Mouse (Mus musculus) adrenal gland, postnatal 25 days (tissue): Measurements from ENCODE around the gene Nradd. TPM values are rescaled to one million over a fixed set of nuclear protein-coding genes. Genes with fewer than 3 reads are reported as not detected.

Source experiments
- DNase-seq: peaks from one replicate; pipeline ENCODE4 v3.0.0; 2021; ENCODE audit warnings: mixed read lengths
- long read RNA-seq: library from polyadenylated mRNA; stranded (forward); transcript quantifications from one replicate; pipeline ENCODE4 v2.0.0, GENCODE M21; 2021
- total RNA-seq: library from RNA; stranded (reverse); gene quantifications from 2 replicates; pipeline ENCODE4 v1.2.3, GENCODE M21; 2021

Gene Nradd
- total RNA-seq: 18.5 and 20.9 TPM in 2 replicates
- long read RNA-seq, partial matches to known transcripts: 0 of 9 reads
- long read RNA-seq, other reads (novel, unspliced or antisense): 6 of 9 reads

DNA sequence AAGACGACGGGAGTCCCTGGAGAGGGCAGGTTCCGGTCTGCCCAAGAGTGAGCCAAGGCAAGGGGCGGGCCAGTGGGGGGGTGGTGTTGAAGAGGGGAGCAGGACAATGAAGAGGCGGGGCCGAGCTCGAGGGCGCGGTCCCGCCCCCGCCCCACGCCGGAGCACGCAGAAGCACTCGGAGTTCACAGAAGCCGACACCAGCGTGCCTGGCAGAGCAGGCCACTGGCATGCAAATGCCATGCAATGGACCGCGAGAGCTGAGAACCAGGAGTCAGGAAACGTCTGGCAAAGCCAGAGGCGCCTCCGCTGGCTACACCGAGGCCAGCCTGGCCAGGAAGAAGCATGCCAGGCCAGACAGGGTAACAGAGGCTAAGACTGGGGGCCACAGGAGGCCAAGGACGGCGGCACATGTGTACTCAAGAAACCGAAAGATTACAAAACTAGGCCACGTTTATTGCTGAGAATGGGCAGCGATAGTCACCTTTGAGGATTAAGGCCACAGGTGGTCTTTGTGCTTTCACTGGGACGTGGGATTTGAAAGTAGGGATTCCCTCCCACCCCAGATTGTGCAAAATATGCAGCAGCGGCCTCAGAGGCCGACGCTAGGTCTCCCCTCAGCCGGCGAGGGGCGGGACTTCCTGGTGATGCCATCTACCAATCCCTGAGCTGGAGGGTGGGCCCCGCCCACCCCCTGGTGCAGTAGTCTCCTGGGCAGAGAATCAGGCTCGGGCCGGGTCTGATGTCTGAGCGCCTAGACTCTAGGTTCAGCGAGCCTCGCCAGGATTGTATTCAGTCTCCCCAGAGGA lies at the start of gene Nradd:
Gene Nradd (minus strand): TSS at position 92 of the 806 bp plus-strand sequence.
- peak; percentile 90 for DNase-seq

DNA sequence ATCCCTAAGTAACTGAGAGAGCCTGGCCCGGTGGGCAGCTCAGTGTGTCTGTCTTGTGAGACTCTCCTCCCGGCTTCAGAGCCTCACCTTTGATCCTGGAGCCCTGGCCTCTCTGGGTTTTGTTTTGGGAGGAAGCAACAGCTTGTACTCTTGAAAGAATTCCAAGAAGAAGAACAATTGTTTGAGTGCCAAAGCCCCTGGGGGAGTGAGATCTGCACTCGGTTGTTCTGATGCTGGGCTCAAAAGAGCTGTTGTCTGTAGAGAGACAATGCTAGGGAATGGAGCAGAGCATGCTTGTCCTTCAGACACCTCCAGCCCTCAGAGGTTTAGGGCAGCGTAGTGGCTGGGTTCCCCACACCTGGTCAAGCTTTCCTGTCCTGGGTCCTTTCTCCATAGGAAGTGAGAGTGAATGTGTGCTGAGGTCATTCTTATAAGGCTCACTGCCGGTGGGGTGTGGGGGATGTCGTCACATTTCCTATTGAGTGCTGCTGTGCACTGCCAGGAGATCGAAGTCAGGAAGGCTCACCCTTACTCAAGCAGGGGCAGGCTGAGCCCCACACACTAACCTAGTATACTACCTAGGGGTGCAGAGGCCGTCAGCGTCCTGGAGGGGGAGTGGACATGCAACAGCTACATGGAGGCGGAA lies 49.0 kb upstream of the Nradd start:
- DNase-seq: no peak

DNA sequence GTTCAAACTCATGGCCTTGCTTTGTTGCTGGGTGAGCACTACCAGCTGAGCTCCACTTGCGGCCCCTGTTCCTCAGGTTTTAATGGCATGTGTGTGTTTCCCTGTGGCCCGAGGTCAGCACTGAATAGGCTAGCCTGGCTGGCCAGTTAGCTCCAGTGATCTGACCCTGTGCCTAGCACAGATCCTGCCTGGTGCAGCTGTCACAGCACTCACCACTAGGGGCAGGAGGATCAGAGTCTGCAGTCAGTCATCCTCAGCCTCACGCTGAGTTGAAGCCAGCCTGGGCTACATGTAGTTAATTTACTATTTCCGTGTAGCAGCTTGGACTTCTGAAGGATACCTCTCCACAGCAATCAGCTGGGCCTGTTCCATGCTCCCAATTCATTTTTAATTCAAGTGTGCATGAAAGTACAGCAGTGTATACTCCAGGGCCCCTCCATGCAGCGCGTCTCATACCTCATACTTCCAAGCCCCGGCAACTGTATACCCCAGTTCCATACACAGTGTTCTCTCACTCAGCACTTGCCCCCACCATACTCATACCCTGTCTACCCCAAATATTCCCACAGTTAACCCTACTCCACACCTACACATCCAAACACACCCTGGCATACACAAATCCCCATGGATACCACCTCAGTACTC lies 48.3 kb upstream of the Nradd start:
- peak; percentile 35 for DNase-seq

DNA sequence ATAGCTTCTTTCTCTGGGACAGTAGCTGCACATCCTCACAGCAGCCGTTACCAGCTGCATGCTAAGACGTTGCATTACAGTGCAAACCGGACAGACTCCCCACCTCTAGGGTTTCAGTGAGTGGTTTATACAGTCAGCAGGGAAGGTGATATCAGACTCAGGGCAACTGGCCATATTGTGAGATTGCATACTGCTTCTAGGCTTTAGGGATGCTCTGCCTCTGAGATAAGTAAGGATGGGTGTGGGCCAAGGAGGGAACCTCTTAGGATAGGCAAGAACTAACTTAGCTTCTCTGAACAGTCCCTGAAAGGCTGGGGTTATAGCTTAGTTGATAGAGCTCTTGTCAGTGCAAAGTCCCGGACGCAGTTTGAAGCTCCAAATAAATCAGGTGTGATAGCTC lies 45.5 kb upstream of the Nradd start:
- DNase-seq: no peak

DNA sequence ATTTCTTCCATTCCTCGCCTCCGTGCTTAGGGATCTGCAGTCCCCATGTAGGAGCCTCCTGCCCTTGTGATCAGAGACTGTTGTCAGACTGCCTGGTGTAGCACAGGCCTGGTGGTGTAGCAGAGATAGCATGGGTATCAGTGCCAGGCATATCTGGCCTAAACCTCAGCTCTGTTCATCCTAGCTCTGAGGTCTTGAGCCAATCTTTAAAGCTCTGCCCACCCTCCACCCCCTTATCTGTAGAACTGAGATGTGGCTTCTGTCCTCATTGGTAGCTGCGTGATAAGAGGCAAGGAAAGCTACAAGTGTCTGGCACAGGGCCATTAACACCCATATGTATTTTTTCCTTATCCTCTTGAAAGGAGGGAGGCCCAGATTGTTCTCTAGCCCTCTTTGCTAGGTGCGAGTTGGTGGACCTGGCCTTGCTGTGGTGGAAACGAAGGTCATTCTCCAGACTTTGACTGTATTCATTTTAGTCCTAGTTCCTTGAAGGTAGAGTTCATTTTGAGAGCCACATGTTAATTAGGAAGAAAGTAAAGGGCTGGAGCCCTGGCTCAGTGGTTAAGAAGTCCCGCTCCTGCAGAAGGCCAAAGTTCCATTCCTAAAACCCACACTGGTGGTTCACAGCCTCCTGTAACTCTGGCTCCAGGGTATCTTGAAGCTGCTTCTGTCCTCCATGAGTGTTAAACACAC lies 44.5 kb upstream of the Nradd start:
- DNase-seq: no peak

DNA sequence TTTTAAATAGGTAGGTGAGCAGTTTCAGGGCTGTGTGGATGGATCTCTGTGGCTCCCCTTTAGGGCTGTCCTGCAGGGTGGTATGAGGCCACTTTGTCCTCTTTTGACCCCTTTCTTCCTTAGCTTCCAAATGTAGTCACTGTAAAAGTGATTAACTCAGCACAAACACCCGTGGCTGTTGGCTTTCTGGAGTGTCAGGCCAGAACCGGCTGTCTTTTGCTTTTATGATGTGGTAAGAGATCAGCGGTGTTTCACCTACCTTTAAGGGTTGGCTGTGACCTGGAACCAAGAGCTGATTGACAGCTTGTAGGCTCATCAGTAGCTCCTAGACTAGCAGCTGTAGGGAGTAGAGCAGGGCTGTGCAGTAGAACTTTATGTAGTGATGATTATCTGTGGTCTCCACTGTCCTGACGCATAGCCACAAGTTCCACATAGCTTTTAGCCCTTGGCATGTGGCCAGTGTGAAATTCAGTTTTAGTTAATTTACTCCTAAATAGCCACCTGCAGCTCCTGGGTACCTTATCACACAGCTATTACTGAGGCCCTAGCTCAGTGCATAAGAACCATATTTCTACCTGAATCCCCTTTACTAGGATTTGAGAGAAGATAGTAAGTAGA lies 43.1 kb upstream of the Nradd start:
- no peak for DNase-seq

DNA sequence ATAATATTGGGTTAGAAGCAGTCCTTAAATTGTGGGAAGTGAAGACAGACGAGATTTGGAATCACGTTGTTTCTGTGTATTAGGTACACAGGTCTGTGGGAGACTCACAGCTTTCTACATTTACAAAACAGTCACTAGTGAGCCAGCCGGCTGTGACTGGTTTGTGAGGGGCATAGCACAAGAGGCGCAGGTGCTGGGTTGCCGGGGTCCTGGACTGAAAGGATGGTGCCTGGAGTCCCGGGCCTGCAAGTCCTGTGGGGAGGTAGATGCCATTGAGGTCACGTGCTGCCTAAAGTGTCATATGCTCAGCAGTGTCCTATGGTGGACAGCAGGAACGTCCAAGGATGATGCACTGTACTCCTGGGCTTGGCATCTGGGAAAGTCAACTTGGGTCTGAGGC lies 42.1 kb upstream of the Nradd start:
- no peak for DNase-seq

DNA sequence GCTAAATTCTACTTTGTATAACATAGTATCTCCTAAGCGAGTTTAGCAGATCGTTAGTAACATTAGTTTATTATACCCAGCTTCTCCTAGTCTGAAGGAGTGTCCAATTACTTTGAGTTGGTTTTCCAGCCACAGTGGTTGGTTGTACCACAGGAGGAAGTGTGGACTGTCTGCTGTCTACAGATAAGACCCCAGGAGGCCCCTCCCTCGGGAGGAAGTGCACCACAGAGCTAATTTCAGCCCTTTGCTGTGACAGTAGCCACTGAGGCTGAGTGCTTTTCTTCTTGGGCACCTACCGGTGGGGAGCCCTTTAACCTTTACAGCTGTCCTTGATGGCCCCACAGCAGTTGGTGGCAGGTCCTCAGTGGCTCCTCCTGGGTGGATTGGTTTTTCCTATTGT lies 41.7 kb upstream of the Nradd start:
- DNase-seq: no peak

DNA sequence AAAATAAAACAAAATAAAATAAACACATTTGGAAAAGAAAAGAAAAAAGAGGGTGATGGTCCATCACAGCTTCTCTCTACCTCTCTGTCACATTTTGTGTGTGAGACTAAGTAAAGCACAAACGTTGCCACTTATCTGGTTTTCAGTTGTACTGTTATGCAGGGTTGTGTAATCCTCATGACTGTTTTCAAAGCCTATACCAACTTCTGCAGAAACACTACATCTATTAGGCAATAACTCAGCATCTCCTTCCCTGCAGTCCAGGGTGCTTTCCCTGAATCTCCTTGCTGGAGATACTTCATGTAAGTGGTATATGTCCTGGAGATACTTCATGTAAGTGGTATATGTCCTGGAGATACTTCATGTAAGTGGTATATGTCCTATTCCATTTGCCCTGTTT lies 38.6 kb upstream of the Nradd start:
- DNase-seq: no peak

DNA sequence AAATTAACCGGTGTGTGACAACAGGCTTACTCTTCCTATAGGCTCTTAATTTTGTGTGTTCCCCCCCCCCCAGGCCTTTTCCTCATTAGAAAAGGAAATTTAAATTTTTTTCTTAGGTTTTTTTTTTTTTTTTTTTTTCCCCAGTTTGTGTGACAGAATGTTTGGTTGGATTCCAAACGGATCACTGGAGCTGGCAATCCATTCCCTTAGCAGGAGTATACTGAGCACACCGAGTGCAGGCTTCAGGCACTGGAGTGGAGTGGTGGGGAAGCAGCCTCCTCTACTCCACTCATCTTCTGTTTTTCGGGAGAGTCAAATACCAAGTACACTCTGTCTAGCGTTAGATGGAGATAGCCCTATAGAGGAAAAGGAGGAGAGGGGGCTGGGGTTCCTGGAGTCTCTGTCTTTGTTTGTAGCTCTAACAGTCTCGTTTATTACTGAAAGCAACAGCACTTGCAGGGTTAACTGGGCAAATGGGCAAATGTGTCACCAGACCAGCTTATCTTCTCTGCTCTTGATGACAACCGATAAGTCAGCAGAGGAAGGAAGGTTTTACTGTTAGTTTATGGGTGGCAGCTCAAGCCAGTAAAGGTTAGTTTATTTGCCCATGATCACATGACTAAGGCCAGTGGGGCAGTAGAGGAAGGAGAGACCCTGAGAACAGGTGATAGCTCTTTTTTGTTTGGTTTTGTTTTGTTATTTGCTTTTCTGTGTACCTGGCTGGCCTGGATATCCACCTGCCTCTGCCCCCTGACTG lies 36.8 kb upstream of the Nradd start:
- no peak for DNase-seq

DNA sequence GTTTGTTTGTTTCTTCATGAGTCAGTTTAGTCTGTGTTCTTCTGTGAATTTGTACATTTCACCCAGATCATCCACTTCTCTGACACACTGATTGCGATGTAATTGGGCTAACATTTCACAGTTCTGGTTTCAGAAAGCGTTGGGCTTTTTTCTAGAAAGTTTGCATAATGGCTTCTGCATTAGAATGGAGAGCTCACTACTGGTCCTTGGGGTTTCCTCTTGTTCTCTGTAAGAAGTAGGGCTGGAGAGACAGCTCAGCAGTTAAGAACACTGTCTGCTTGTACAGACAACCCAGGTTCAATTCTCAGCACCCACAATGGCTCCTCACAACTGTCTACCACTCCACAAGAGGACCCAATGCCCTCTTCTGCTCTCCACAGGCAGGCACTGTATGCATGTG lies 36.0 kb upstream of the Nradd start:
- no peak for DNase-seq

DNA sequence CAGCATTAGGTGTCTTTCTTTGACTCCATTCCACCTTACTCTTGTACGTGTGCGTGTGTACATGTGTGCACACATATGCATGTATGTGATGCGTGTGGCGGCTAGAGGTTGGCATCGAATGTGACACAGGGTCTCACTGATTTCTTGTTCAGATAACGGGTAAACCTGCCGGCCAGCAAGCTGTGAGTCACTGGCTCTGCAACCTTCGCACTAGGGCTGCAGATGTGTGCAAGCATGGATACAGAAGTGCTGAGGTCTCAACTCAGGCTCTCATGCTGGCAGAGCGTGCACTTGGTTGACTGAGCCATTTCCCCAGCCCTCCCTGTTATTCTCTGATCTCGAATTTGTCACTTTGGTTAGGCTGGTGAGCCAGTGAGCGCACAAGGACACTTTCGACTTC lies 35.3 kb upstream of the Nradd start:
- DNase-seq: no peak

DNA sequence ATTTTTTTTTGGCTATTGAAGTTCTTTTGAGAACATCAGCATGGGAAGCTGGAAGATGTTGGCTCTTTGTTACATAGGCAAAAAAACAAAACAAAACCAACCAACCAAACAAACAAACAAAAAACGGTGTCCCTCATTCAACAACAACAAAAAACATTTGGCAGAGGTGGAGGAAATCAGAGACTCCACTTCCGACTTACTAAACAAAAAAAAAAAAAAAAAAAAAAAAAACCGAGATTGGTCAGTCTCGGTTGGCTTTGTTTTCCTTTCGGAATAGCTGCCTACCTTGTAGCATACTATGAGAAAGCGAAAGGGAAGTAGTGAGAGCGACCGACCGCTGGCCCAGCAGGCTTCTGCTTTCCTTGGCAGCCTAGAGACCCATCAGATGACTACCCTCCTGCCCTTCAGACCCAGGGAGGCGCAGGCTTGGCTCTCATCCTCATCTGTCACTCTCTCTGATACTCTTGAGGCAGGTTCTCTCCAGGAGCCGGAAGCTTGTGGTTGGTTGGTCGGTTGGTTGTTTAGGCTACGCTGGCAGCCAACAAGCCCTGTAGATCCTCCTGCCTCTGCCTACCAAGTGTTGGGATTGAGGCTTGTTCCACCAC lies 33.3 kb upstream of the Nradd start:
- peak; percentile 35 for DNase-seq

DNA sequence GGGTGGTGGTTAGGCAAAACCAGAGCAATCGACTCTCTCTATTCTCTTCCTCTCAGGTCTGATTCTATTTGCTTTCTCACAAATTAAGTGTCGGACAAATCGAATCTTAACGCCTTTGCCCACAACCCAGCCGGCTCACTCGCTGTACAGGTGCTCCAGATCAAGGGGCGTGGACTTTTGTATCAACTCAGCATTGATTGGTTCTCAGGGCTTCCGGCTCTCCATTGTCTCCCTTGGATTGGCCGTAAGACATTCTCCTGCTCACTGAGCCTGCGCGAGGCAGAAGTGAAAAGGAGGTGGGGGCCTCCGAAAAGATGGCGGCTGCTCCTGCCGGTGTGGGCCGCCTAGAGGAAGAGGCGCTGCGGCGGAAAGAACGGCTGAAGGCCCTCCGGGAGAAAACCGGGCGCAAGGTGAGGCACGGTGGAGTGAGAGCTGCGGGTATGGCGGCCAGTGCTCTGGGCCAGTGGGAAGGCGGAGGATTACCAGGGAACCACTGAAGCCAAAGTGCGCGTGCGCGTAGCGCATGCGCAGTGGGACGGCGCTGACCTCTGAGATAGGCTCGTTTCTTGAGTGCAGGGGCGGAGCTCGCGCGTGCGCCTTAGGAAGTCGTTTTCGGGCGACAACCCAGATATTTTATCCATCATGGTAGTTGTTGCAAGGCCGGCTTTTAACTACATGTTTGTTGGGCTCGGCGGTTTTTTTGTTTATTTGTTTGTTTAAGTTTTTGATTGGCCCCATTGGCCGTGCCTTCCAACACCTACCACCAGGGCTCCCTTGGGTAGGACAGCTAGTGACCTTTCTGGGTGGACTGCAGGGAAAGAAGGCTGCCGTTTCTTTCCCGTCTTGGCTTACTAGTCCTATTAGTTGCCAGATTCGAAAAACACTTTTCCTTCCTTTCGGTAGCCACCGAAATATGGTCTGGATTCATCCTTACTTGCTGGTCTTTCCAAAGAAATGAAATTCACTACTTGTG lies 32.3 kb upstream of the Nradd start, which contains the start of gene Ccdc12:
Gene Ccdc12 (plus strand): TSS at position 255 of the 973 bp plus-strand sequence.
- DNase-seq: peak; percentile 92

DNA sequence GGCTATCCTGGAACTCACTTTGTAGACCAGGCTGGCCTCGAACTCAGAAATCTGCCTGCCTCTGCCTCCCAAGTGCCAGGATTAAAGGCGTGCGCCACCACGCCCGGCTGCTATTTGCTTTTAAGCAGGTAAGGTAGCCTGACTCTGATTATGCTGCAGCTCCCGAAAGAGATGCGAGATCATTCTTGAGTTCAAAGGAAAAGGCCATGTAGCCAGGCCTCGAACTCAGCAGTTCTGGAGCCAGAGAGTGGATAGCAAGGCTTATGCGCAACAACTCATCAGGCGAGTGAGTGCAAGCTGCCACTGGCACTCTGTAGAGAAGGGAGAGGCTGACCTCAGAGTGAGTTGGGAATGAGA lies 31.4 kb upstream of the Nradd start:
- DNase-seq: no peak

DNA sequence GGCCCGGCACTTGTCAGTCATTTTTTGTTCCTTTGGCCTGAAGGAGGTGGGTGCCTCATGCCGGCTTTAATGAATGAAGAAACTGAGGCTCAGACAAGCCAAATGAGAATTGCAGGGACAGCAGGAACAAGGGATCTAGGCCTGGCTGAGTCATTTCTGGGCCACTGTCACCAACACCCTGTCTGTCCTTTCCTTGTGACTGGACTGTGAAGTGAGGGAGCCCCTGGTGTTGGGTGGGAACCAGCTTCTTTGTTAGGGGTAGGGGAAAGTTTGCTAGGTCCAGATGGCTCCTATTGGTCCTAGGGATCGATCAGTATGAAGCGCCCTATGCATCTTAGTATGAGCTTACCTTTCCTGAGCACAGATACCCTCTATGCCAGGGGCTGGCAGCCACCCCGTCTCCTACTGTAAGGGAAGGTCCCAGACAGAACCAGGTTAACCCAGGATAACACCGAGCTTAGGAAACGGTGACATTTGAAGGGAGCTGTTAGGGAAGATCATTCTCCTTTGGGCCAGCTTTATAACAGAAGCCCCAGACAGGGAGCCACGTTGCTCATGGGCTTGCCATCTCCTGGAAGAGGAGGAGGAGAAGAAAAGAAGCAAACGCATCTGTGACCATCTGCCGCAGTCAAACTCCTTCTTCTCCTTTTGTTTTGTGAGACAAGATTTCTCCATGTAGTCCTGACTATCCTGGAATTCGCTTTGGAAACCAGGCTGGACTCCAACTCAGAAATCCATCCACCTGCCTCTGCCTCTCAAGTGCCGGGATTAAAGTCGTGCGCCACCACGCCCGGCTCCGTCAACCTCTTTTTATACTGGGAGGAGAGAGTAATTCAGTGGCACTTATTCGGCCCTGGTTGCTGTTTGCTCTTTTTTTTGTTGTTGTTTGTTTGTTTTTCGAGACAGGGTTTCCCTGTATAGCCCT lies 30.7 kb upstream of the Nradd start:
- no peak for DNase-seq

DNA sequence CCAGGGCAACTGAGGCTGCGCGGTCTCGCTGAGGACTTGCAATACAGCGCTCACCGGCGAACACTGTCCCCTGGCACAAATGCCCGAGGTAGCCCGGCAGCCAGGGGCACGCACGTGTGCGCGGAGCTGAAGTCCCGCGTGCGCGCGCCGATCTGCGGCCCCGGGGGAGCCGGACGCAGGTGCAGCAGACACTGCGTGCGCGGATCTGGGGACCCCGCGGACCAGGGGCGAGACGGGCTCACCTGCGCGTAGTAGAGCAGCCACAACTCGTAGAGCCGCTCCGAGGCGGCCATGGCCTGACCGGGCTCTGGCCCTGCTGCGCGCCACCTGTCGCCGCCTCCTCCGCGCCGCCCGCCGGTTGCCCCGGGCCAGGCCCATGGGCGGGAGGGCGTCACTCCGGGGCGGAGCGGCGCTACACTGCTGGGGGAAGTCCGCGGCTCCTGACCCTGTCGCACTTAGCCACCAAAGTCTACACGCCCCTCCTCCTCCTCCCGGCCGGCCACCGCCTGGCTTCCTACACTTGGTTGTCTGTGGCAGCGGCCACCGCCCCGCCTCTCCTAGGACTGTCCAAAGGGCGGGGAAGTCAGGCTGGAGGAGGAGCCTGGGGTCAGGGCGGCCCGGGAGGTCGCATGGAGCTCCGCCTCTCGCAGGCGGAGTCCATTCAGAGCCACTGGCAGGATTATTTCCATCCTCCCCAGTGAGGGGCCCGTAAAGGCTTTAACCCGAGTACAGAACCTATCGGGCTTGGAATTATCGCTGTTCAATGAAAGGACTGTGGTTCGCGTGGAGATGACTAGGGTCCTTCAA lies 29.6 kb upstream of the Nradd start, which contains the start of gene Nbeal2:
Gene Nbeal2 (minus strand): TSS at position 507 of the 807 bp plus-strand sequence.
- DNase-seq: peak; percentile 93
